Mouse (Mus musculus): ENCODE data around the gene Med13l.
"Not testable (repeated sequence)": the region's sequence is repeated elsewhere in the genome, so short reads cannot be mapped to it uniquely, and the experiment has no call there.

The Med13l gene

DNA sequence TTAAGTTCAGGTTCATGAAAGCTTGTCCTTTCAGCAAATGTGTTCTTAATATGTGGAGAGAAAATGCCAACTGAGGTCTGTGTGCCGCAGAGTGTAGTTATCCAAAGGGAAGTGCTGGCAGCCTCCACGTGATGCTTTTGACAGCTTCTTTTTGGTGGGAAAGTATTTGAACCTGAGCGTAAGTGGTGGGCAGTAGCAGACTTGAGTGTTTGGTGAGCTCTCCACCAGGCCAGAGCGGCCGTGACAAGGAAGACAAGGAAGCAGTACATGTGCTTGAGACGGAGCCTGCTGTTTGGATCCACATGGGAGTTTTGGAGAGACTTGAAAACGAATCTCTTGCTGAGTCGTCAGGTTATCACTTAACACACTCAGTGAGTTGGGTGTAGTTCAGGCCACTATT, 71.9 kb downstream of the Med13l start:
- DNase-seq (ENCODE audit: low spot score in 2 of 2), result no peak

DNA sequence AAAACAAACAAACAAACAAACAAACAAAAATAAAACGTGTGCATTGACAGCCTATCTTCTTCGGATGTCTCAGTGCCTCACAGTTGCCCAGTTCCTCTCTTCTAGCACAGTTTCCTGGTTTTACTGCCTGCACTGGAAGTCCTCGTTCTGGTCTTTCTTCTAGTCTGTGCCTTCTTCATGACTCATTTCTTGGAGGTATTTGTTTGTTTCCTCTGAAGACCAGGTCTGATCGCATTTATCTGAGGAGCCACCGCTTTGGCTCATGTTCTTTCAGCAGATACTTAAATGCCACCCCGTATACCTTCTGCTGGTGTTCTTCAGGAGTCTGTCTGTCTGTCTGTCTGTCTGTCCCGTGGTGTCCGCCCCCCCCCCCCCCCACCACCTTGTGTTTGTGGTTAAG, 72.6 kb downstream of the Med13l start:
- no peak for DNase-seq (ENCODE audit: low spot score in 2 of 2)

DNA sequence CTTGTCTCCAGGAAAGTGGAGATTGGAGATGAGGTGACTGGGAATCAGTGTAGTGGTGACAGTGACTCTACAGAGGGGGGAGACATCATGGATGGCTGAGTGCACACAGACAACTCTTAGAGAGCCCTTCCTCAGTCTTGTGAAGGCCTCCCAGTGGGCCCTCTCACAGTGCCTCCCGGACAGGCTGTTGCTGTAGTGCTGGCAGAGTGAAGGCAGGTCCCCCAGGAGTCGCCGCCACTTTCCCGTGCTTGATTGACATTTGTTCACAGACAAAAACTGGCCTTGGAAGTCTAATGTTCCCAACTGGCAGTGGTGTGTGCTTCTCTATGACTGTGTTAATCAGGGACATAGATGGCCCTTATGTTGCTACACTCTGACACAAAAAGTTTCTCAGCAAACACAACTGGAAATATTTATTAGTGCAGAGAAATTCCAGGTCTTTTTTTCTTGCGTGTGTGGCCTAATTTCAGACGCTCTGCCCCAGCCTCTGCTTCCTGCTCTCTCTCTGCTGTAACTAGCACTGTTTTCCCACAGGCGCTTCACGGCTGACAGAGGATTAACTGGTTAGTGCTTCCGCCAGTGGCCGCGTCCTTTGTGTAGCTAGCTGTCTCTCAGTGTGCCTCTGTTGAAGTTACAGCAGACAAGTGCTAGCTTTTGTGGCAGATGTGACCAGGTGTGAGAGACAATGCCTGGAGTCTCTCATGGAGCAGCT, 75.2 kb downstream of the Med13l start:
- DNase-seq (ENCODE audit: low spot score in 2 of 2), result no peak

DNA sequence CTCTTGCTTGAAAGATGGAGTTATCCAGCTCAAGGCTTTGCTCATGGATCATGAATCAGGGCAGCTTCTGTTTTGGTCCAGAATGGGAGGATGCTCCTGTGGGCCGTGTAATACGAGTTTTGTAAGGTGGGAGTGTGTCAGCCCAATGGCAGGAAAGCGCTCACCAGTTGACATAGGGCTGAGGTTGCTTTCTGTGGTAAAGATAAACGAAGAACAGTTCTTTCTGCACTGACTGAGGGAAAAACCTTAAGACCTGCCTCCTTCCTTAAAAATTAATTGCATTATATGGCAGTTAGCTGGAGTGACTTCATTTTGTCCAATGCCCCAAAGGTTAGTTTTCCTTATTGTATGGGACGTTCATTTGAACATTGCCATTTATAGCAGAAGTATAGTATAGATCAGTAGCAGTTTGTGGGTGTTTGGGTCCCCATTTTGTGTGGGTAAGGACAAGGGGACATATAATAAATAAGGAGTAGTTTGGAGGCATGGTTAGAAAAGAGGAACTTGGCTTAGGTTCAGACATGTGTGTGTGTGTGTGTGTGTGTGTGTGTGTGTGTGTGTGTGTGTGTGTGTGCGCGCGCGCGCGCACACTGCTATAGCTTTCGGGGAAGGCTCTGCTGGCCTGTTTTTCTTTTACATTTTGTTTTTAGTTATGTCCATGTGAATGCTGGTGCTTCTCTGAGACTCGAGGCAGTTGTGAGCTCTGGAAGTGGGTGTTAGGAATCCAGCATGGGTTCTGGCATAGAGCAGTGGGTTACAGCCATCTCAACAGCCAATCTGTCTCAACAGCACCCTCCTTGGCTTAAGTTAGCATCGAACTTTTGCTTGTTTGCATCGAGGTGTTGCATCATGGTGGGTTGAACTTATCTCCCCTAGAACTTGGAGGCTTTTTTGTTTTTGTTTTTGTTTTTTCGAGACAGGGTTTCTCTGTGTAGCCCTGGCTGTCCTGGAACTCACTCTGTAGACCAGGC, 76.2 kb downstream of the Med13l start:
- DNase-seq (ENCODE audit: low spot score in 2 of 2), result no peak

DNA sequence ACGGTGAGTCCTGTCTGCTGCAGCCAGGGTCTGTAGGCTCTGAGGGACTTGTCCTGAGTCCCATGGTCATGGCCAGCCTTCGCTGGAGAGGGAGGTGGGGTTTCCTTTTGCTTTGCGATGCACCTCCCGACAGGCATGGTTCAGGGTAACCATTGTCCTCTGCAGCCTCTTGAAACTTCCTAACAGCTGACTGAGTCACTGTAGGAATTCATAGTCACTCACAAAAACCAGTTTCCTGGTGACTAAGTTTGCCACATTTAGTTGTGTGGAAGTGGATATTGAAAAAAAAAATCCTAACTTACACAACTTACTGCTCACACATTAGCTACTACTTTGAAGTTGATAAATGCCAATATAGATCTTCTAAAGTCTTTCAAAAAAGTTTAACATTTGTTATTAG, 77.5 kb downstream of the Med13l start:
- DNase-seq (ENCODE audit: low spot score in 2 of 2), result no peak

DNA sequence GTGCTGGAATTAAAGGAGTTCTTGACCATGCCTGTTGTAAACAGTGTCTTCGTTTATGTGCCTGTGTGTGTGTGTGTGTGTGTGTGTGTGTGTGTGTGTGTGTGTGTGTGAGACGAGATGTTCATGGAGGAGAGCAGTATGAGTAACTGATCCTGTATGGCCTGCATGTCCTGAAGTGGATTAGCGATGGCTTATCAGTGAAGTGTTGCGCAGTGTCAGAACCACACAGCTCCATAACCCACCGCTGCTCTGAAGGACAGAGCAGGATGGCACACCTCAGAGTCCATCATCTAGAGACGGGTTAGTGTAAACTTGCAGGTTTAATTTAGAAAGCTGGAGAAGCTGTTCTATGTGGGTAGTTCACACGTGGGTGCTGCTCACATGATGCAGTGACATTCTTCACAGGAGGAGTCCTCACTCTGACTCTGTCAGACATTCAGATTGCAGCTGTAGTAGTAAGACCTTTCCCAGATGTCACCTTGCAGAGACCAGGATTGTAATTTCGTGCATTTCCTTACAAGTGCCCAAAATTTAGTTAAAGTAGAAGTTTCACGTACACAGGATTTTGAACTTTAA, 78.1 kb downstream of the Med13l start:
- DNase-seq (ENCODE audit: low spot score in 2 of 2), result no peak

DNA sequence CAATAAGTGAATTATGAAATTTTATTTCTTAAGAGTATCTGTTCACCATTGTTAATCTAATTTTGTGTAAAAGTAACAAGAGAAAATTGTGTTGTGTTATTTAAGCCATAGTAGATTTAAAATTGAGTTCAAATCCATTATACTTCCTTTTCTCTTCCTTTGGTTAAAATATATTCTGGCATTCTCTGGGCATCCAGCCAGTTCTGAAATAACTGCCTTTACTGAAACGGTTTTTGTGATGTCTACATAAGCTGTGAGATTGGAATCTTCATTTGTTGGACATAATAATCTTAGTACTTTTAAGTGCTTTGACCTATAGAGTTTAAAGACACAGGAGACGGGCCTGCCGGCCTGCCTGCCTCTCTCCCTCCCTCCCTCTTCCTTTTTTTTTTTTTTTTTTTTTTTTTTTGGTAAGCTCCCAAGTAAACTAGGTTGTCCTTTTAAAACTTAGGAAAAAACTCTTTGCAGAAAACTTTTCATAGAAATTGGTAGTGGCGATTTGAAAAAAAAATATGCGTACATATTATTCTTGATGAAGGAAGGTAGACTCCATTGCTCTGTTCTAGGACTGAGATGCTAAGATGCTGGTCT, 78.7 kb downstream of the Med13l start:
- no peak for DNase-seq (ENCODE audit: low spot score in 2 of 2)

DNA sequence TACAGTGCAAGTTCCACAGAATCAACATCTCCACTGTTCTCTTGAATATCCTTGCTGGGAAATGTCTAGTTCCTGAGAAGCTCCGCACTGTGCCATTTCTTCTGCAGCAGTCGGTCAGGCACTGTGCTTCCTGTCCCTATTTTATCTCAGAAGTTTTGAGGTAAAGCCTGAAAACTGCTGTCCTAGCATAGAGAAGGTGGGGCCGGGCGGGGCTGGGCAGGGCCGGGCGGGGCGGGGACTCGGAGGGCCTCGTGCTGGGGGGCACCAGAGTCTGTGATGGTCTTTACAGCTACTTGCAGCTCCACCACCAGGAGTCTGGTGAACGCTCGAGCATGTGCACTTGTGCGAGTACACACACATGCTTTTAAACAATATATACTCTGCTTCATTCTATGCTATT, 83.6 kb downstream of the Med13l start:
- no peak for DNase-seq (ENCODE audit: low spot score in 2 of 2)

DNA sequence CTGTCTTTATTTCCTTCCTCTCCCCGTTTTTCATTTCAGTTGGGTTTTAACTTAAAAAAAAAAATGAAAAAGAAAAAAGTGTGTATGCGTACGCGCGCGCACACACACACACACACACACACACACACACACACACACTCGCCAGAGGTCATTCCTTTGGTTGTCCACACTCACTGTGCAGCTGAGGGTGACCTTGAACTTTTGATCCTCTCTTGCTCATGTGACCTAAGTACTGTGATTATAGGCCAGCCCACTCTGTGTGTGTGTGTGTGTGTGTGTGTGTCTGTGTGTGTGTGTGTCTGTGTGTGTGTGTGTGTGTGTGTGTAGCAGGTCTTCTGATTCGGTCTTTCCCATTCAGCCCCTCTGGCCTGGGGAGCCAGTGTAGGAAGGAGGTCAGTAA, 84.0 kb downstream of the Med13l start:
- DNase-seq (ENCODE audit: low spot score in 2 of 2), result no peak

DNA sequence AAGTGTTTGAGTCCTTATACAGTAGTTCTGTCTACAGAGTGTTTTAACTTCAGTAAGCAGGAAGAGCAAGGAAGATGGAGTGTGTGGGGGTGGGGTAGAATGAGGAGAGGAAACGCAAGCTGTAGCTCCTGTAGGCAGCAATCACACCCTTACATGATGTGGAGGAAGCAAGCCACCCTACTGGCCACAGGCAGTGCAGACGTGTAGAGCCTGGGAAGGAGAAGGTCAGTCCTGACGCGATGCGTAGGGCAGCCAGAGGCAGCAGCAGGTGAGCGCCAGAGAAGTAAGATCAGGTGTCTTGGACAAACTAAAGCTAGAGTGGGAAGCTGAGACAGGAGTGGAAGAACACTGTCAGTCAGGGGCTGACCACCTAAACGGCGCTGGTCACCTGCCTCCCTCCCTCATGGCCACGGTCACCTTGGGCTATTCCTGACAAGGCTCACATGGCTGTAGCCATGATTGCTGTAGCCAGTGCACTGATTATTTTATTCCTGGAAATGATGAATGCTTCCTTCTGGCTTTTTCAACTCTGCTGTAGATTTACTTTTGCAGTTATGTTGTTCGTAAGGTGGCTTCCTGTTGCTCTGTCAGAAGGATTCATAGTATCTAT, 84.8 kb downstream of the Med13l start:
- DNase-seq (ENCODE audit: low spot score in 2 of 2), result no peak

DNA sequence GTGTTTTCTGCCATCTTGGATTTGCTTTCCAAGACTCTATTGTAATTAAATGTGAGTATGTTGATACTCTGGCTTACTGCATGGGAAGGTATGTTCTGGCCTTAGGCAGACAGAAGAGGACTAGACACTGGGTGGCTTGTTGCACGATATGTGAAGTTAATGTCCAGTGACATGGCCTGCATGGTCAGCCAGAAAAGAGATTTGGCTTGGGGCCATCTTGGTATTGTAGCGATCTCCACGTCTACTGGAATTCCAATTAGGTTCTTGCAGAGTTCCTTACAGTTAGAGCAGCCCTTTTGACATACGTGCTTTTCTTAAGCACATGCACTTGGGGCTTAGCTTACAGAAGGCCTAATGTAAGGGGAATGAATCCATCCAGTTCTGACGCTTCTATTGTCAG, 86.4 kb downstream of the Med13l start:
- no peak for DNase-seq (ENCODE audit: low spot score in 2 of 2)

DNA sequence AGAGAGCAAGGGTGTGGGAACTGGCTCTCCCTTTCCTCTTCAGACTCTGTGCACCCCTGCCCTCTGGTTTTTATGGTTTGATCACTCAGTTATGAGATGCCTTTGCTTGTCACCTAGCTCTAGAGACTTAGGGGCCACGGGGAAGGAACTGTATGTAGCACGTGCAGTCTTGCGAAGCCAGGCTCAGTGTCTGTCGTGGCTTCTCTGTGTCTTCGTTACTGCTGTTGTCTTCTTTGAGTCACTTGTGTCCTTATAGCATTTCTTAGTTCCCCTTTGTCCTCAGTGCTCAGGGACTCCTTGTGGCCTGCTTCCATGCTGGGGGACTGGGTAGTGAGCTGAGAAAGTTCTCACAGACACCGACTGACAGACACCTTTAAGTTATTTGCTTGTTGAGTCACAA, 86.9 kb downstream of the Med13l start:
- DNase-seq (ENCODE audit: low spot score in 2 of 2), result no peak

DNA sequence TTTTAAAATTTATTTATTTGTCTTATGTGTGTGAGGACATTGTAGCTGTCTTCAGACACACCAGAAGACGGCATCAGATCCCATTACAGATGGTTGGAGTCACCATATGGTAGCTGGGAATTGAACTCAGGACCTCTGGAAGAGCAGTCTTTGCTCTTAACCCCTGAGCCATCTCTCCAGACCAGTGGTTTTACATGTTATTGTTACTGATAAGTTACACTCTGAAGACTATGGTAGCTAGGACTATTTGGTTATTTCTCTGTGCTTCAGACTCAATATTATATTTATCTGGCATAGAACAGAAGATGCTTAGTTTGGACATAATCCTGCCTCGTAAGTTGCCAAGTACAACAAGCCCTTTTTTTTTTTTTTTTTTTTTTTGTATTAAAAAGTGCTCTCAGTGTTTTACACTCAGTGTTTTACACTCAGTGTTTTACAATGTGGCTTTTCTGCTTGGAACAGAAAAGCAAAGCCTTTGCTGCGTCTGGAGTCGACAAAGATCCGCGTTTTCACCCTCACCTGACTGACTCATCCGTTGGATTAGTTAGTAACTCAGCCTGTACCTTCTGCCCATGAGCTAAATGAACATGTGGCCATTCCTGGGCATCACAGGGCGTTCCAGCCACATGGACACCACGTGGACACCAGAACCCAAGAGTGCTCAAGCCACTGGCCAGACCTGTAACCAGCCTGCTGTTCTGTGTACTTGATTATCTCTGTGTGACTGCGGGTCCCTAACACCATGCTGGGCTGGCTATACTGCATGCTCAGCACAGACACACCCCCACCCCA, 88.9 kb downstream of the Med13l start:
- no peak for DNase-seq (ENCODE audit: low spot score in 2 of 2)

DNA sequence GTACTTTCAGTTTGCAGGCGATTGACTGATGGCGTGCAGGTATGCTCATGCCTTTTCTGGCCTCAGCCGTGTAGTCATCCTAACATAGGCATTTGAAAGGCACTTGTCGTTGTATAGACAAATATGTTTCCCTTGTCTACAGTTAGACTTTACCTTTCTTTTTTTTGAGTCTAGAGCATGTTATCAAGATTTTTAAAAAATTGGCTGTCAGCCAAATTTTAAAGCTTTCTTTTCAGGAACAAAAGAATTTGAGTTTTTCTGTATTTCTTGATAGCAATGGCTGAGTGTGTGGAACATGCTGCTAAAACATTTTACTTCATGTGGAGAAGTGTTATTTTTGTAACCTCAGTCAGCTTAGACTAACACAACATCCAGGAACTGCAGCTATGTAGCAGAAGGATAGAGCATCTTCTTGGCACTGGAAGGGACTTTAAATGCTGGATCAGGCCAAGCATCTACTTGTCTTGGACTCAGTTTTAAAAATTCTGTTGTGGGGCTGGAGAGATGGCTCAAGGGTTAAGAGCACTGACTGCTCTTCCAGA, 89.6 kb downstream of the Med13l start:
- DNase-seq (ENCODE audit: low spot score in 2 of 2), result peak in 1 of 2 experiments; percentile 20

DNA sequence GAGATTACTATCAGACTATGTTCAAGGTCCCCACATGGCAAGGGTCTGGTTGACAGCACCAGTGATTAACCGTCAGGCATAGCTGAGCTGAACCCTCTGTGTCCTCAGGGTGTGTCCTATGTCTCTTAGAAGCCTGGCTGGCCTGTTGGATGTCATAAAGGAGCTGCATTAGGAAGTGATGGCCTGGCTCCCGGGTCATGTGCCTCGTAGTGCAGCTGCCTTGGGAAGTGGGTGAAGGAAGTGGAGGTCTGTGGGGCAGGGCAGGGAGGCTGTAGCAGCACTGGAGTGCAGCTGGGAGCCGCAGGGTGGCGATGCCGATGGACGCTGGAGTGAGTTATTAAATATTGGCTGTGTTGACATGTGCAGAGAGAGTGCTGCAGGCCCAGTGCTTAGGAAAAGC, 90.3 kb downstream of the Med13l start:
- DNase-seq (ENCODE audit: low spot score in 2 of 2), result no peak

DNA sequence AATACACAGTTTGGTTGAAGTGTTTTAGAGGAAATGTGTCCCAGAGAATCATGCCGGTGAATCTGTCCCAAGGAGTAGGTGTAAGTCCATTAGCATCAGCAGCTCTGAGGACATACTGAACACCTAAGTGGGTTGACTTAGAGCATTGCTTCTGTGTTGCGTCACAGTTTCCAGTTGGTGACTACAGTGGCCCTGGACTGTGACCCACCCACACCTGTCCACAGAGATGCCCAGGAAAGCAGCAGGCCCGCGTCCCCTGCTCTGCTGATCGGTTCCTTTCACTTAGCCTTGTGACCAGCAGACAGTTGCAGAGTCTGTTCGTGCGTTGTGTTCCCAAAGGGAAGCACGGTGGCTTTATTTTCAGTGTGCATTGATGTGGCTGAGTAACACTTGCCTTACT, 92.1 kb downstream of the Med13l start:
- DNase-seq (ENCODE audit: low spot score in 2 of 2), result no peak

DNA sequence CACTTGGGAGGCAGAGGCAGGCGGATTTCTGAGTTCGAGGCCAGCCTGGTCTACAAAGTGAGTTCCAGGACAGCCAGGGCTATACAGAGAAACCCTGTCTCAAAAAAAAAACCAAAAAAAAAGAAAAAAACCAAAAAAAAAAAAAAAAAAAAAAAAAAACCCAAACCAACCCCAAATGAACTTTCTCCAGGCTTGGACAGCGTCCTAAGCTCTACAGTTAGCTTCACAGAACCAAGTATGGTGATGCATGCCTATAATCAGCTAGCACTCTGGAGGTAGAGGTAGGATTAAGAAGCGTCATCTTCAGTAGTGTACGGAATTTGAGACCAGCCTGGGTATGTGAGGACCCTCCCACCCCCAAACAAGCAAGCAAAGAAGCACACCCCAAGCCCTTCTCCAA, 92.6 kb downstream of the Med13l start:
- not testable (repeated sequence) for DNase-seq (ENCODE audit: low spot score in 2 of 2)

DNA sequence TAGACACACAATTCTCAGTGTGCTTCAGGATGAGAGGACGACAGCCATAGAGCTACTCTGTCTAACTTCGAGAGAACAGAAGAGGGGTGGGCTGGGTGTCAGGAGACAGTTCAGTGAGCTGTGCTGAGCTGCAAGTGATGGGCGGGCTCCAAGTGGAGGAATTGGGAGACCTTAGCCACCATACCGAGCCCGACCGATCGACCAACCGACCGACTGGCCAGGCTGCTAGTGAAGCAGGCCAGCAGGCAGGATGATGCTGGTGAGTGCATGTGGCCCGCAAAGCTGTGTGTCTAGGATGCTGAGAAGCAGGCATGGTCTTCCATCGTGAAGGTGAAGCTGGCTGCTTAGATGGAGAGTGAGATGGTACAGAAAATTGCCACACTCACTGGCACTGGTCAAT, 94.1 kb downstream of the Med13l start:
- DNase-seq (ENCODE audit: low spot score in 2 of 2), result no peak

DNA sequence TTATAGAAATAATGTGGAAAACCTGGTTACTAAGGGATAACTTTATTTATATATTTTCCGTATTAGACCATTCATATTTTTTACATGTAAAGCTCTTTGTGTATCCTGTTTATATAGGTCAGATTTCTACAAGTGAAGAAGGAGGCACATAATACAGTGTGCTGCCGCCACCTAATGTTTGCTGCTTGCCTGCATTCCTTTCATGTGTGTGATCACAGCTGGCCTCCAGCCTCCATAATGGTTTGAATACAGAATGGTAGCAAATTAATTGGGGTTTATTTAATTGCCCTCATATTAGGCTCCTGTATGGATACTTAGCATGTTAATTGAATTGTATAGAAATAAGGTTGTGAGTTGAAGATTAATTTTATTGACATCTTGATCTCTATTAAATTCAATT, 94.5 kb downstream of the Med13l start:
- DNase-seq (ENCODE audit: low spot score in 2 of 2), result no peak

DNA sequence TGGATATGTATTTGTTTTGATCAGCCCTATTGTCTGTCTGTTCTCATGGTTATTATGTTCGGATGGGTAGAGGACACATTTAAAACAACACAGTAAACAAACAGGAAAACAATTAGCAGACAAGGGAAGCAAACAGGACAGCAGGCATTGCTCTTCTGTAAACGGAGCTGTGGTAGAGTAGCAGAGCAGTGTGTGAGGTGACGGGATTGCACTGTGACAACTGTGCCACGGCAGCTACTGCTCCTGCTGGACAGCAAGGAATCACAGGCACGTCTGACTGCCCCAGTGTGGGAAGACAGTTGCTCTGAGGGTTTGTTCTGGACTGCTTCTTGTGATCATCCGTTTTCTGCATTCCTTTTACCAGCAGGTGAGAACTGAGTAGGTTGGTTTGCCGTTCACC, 94.9 kb downstream of the Med13l start:
- no peak for DNase-seq (ENCODE audit: low spot score in 2 of 2)

DNA sequence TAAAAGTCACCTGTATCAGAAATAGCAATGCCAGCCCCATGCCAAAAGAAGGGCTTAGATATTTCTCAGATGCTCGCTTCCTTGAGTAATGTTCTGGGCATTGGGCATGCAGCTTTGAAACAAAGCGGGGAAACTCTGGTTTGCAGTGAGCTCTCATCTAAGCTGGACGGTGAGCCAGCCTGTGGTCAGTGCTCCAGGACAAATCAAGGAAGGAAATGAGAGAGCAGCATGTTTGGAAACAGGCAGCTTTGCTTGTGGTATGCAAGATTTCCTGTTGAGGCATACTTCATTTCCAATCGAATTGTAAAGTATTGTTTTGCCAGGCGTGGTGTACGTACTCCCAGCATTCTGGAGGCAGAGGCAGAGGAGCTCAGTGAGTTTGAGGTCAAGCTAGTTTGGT, 95.5 kb downstream of the Med13l start:
- DNase-seq (ENCODE audit: low spot score in 2 of 2), result no peak
